Comparison of ENCODE assay signal across 18 mouse cellular contexts in the genomic region with DNA sequence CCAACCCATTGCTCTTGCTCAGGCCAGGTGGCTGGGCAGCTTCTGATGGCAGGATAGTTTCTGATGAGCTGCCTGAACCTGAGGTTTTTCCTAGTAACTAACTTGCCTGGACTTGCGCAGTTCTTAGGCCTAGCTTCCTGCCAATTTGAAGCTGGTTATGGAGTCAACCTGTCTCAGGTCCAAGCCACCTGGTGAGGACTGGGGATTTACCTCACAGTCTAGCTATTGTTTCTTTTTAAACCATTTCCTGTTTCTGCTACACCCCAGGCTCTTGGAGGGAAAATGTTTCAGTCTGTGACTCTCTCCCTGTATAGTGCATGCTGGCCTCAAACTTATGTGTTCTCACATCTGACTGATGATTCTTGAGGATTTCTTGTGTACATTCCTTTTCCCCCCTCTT. TPM values are rescaled to one million over a fixed set of nuclear protein-coding genes. Genes with fewer than 3 reads are reported as not detected.
"Had no signal": no experiment of that assay in that cellular context is flagged by ENCODE, and none has a peak within 500 bp of the region (broad histone marks: within the 10 kb centered on the region; RNA-seq: fewer than 3 reads in every experiment).

No protein-coding gene starts in this region.

- ATAC-seq: liver, postnatal 0 days; lung, postnatal 0 days; midbrain, embryonic 13.5 days; midbrain, embryonic 15.5 days had no signal

- DNase-seq: liver, postnatal 0 days; lung, adult 2 months; lung, postnatal 14 days; lung, postnatal 36 days; right cerebral cortex, adult 18-20 months; right cerebral cortex, postnatal 25 days; right cerebral cortex, postnatal 4 days; spleen, adult 18-20 months; thymus, adult 18-20 months; thymus, postnatal 14 days; thymus, postnatal 36 days had no signal

RNA-seq across cellular contexts. Expression of a gene that starts 34.9 kb away (rescaled TPM):
- total RNA-seq: megakaryocyte progenitor cell, adult 5-6 weeks; neutrophil, adult 5-6 weeks had no signal
- polyA plus RNA-seq: macrophage; midbrain, embryonic 13.5 days; small intestine, adult 2 months had no signal
